Mouse (Mus musculus) 3T3-L1 (cell line): ENCODE data around the gene Vmn1r121.
"Not testable (repeated sequence)": the region's sequence is repeated elsewhere in the genome, so short reads cannot be mapped to it uniquely, and the experiment has no call there.

Source experiments
- DNase-seq: peaks from one replicate; pipeline ENCODE4 v3.0.0-alpha.2; 2015; ENCODE audit warnings: low read depth, low spot score

Gene Vmn1r121

DNA sequence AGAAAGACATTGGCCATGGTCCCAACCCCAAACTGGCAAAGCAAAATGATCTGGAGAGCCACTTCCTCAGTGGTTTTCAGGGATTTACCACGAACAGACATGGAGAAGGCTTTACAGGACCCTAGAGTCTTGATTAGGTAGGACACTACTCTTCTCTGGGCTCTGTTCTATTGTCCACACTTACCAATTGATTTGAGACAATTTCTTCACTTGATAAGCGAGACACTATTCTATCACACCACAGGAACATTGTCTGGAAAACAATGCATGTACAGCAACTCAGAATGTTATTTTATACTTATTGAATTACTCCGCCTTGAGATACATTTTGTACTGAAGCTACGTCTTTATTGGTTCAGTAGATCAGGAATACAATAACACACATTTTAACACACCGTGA is at the start of gene Vmn1r121:
Gene Vmn1r121, minus strand, starts transcription at position 101 of the 400 bp plus-strand sequence.
- not testable (repeated sequence) for DNase-seq

DNA sequence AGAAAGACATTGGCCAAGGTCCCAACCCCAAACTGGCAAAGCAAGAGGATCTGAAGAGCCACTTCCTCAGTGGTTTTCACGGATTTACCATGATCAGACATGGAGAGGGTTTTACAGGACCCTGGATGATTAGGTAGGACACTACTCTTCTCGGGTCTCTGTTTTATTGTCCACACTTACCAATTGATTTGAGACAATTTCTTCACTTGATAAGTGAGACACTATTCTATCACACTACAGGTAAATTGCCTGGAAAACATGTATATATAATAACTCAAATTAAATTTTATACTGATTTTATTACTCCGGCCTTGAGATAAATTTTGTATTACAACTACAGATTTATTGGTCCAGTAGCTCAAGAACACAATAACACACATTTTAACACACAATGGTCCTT is 35.7 kb upstream of the Vmn1r121 start, which contains the start of gene Vmn1r122:
Gene Vmn1r122, minus strand, starts transcription at position 101 of the 400 bp plus-strand sequence.
- not testable (repeated sequence) for DNase-seq

DNA sequence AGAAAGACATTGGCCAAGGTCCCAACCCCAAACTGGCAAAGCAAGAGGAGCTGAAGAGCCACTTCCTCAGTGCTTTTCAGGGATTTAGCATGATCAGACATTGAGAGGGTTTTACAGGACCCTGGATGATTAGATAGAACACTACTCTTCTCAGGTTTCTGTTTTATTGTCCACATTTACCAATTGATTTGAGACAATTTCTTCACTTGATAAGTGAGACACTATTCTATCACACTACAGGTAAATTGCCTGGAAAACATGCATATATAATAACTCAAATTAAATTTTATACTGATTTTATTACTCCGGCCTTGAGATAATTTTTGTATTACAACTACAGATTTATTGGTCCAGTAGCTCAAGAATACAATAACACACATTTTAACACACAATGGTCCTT is 44.6 kb downstream of the Vmn1r121 start, which contains the start of gene Vmn1r120:
Gene Vmn1r120, minus strand, starts transcription at position 101 of the 400 bp plus-strand sequence.
- DNase-seq: not testable (repeated sequence)
